8 mouse cellular contexts compared by ENCODE assay signal in the genomic region with DNA sequence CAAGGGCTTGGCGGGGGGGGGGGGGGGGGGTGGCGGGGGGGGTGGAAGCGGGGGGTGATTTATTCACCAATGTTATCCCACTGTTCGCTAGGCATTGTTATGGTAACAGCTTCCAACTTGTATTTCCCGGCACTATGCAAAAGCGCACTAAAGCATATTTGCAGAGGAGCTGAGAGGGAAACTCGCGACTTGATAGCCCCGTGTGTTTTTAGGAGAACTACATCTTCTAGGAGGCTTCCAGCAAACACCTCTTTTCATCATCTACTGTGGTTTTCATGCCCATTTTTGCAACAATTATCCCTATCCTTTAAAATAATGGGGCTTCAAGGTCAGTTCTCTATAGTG. TPM values are rescaled to one million over a fixed set of nuclear protein-coding genes. Genes with fewer than 3 reads are reported as not detected.
DNase-seq lines count a peak whose midpoint lies in the region; ATAC-seq and TF ChIP-seq lines count a peak whose summit lies in the region.

No protein-coding gene starts in this region.

- no peak for TF ChIP-seq CTCF in E14TG2a.4 (conservative IDR thresholded peaks at IDR 0.05; ENCODE audit: low read length)
- no peak for TF ChIP-seq CTCF in liver, embryonic 14.5 days (IDR thresholded peaks at IDR 0.05; ENCODE audit: low read depth)

- peak overlapping the region; percentile 73; the same call in 1 of the 2 replicates for H3K27ac ChIP-seq in heart, embryonic 13.5 days (replicated peaks)
- peak overlapping the region; percentile 86 for H3K27ac ChIP-seq in forebrain, embryonic 10.5 days
- no peak overlapping the region for H3K27ac ChIP-seq in liver, embryonic 14.5 days

- peak overlapping the region; percentile 80 for H3K4me2 ChIP-seq in heart, embryonic 13.5 days
- H3K4me2 ChIP-seq in liver, embryonic 14.5 days (ENCODE audit: low read depth): peak overlapping the region; percentile 78

- peak overlapping the region; percentile 87 for H3K4me3 ChIP-seq in heart, embryonic 13.5 days
- peak overlapping the region; percentile 86 for H3K4me3 ChIP-seq in E14TG2a.4 (replicated peaks; ENCODE audit: low read length)
- peak overlapping the region; percentile 82 for H3K4me3 ChIP-seq in forebrain, embryonic 10.5 days
- H3K4me3 ChIP-seq in liver, embryonic 14.5 days (ENCODE audit: insufficient read depth in 1 of 2, low read depth in 2 of 2, low read length in 2 of 2): peak overlapping the region; percentile 64 to 99

- intact Hi-C loops in gastrocnemius, postnatal 36 days (cut with DNase I): no loop called here

- TF ChIP-seq EP300 in liver, embryonic 14.5 days (IDR thresholded peaks at IDR 0.05; ENCODE audit: low read depth): no peak

- H3K9ac ChIP-seq in heart, embryonic 13.5 days: peak overlapping the region; percentile 85
- H3K9ac ChIP-seq in liver, embryonic 14.5 days (replicated peaks): peak overlapping the region; percentile 40; the same call in 1 of the 2 replicates

- no peaks in the 10 kb centered on the region for H3K9me3 ChIP-seq in heart, embryonic 13.5 days
- H3K9me3 ChIP-seq in E14TG2a.4 (ENCODE audit: low read length): no peaks in the 10 kb centered on the region
- no peaks in the 10 kb centered on the region for H3K9me3 ChIP-seq in forebrain, embryonic 10.5 days
- H3K9me3 ChIP-seq in liver, embryonic 14.5 days (ENCODE audit: control insufficient read depth, low read length): no peaks in the 10 kb centered on the region

- no peak for DNase-seq in heart, adult 8-10 months (ENCODE audit: low spot score)
- no peak for DNase-seq in forebrain, embryonic 10.5 days (ENCODE audit: extremely low spot score, low spot score)
- DNase-seq in liver, embryonic 14.5 days (ENCODE audit: low read depth in 3 of 3, low spot score in 3 of 3): no peak
- no peak for DNase-seq in ovary, postnatal 10 days (ENCODE audit: low spot score)
- DNase-seq in testis, postnatal 10 days (ENCODE audit: low spot score): no peak
- no peak for DNase-seq in gastrocnemius, postnatal 36 days

- ATAC-seq in heart, embryonic 13.5 days (ENCODE audit: extremely low read depth, insufficient number of reproducible peaks, low FRiP score, low TSS enrichment): no peak
- ATAC-seq in liver, embryonic 14.5 days (ENCODE audit: insufficient read depth): no peak

- no peaks in the 10 kb centered on the region for H3K27me3 ChIP-seq in heart, embryonic 13.5 days (replicated peaks)
- H3K27me3 ChIP-seq in E14TG2a.4 (ENCODE audit: insufficient read depth, low read length): no peaks in the 10 kb centered on the region
- H3K27me3 ChIP-seq in forebrain, embryonic 10.5 days (ENCODE audit: poor library complexity, severe bottlenecking): no peaks in the 10 kb centered on the region
- H3K27me3 ChIP-seq in liver, embryonic 14.5 days (ENCODE audit: control insufficient read depth, insufficient read depth, low read length): no peaks in the 10 kb centered on the region

- peaks cover 12% of the 10 kb centered on the region for H3K4me1 ChIP-seq in heart, embryonic 13.5 days
- peaks cover 19% of the 10 kb centered on the region for H3K4me1 ChIP-seq in E14TG2a.4 (replicated peaks; ENCODE audit: low read depth, low read length)
- H3K4me1 ChIP-seq in forebrain, embryonic 10.5 days: peaks cover 14% of the 10 kb centered on the region
- peaks cover 0 to 3% of the 10 kb centered on the region in 2 experiments; a peak in 2 of 4 replicates for H3K4me1 ChIP-seq in liver, embryonic 14.5 days (replicated peaks; ENCODE audit: control insufficient read depth in 2 of 2, insufficient read depth in 2 of 2, low read length in 1 of 2)

- WGBS in heart, embryonic 13.5 days: under 1% methylated on average over 8 of the region's 9 CpGs
- WGBS in forebrain, embryonic 10.5 days: 0% methylated on average over 9 of the region's 9 CpGs
- under 1% methylated on average over 6 of the region's 9 CpGs for WGBS in liver, embryonic 14.5 days (ENCODE audit: insufficient replicate concordance)

- H3K36me3 ChIP-seq in heart, embryonic 13.5 days: peaks cover 26% of the 10 kb centered on the region
- H3K36me3 ChIP-seq in E14TG2a.4 (ENCODE audit: insufficient read depth, low read length): peaks cover 14% of the 10 kb centered on the region
- peaks cover 16% of the 10 kb centered on the region for H3K36me3 ChIP-seq in forebrain, embryonic 10.5 days (replicated peaks)
- H3K36me3 ChIP-seq in liver, embryonic 14.5 days (replicated peaks; ENCODE audit: control insufficient read depth, insufficient read depth, low read depth): no peaks in the 10 kb centered on the region

RNA-seq across cellular contexts. Expression of a gene that starts 0.6 kb away (rescaled TPM):
- 14.1 and 16.9 TPM in 2 replicates for polyA plus RNA-seq in heart, embryonic 13.5 days (2015; fragmentation: Nextera tagmentation; extraction: Ambion mirVana)
- total RNA-seq in heart, adult 8-10 months (2022): 10 to 100 TPM in 3 of 4 experiments, 1 to 10 TPM in 1; 8.4 to 16.7 (median 11.6) TPM
- 19.7 and 21.4 TPM in 2 replicates for polyA plus RNA-seq in forebrain, embryonic 10.5 days (2016; fragmentation: Nextera tagmentation; extraction: Ambion mirVana)
- 2.5 and 4.5 TPM in 2 replicates for polyA plus RNA-seq in liver, embryonic 14.5 days (2012; rRNA removed)
- polyA plus RNA-seq in liver, embryonic 14.5 days (2014; fragmentation: Nextera tagmentation; extraction: Ambion mirVana): 9.4 and 13.0 TPM in 2 replicates
- 1 to 10 TPM; 2.5 to 2.9 TPM for total RNA-seq in gastrocnemius, postnatal 36 days (2021)

RNA-seq across cellular contexts. Expression of a gene that starts 23.1 kb away (rescaled TPM):
- 8.2 and 11.0 TPM in 2 replicates for polyA plus RNA-seq in heart, embryonic 13.5 days (2015; fragmentation: Nextera tagmentation; extraction: Ambion mirVana)
- total RNA-seq in heart, adult 8-10 months (2022): 1 to 10 TPM; 6.3 to 8.4 (median 7.1) TPM
- 11.7 and 12.0 TPM in 2 replicates for polyA plus RNA-seq in forebrain, embryonic 10.5 days (2016; fragmentation: Nextera tagmentation; extraction: Ambion mirVana)
- 4.7 and 5.6 TPM in 2 replicates for polyA plus RNA-seq in liver, embryonic 14.5 days (2012; rRNA removed)
- polyA plus RNA-seq in liver, embryonic 14.5 days (2014; fragmentation: Nextera tagmentation; extraction: Ambion mirVana): 4.9 and 5.3 TPM in 2 replicates
- 1 to 10 TPM; 3.0 to 3.6 TPM for total RNA-seq in gastrocnemius, postnatal 36 days (2021)
